Mouse (Mus musculus) midbrain, embryonic 15.5 days (tissue): ENCODE measurements at regions not wholly inside any gene's neighbourhood (a gene's known extent, or its start where the extent isn't known, plus 50 kb on each side); places are given as distances from the start of the nearest gene placed in this dataset.

ENCODE experiments used
- ATAC-seq: fragments of 200-750 bp; cut with Nextera tagmentation; replicated peaks from 2 replicates; pipeline ENCODE4 v1.8.0; 2017; ENCODE audit warnings: moderate TSS enrichment
- H3K27ac ChIP-seq: fragments of 300-500 bp; sonication (generic); 2 replicates; pipeline ENCODE4 v1.5.1; 2015; ENCODE audit warnings: mild to moderate bottlenecking, inconsistent platforms
- H3K27me3 ChIP-seq: fragments of 300-500 bp; sonication (generic); replicated peaks from 2 replicates; pipeline ENCODE4 v1.6.1; 2015; ENCODE audit warnings: inconsistent platforms
- H3K36me3 ChIP-seq: fragments of 300-500 bp; sonication (generic); replicated peaks from 2 replicates; pipeline ENCODE4 v1.6.1; 2015; ENCODE audit warnings: inconsistent platforms
- H3K4me1 ChIP-seq: fragments of 300-500 bp; sonication (generic); 2 replicates; pipeline ENCODE4 v1.6.1; 2015; ENCODE audit warnings: inconsistent platforms
- H3K4me2 ChIP-seq: fragments of 300-500 bp; sonication (generic); 2 replicates; pipeline ENCODE4 v1.6.1; 2015; ENCODE audit warnings: inconsistent platforms, mild to moderate bottlenecking, moderate library complexity
- H3K4me3 ChIP-seq: fragments of 300-500 bp; sonication (generic); 2 replicates; pipeline ENCODE4 v1.5.1; 2015; ENCODE audit warnings: mild to moderate bottlenecking, inconsistent platforms
- H3K9ac ChIP-seq: fragments of 300-500 bp; sonication (generic); 2 replicates; pipeline ENCODE4 v1.6.1; 2015; ENCODE audit warnings: mild to moderate bottlenecking, inconsistent platforms
- H3K9me3 ChIP-seq: fragments of 300-500 bp; sonication (generic); 2 replicates; pipeline ENCODE4 v1.6.1; 2016; ENCODE audit warnings: inconsistent platforms
- WGBS: fragments of 180-500 bp; shearing (Covaris S2); methylation state at CpG from one replicate; pipeline ENCODE4 v1.1.7; 2015; ENCODE audit warnings: mixed read lengths; 5-methylcytosine and 5-hydroxymethylcytosine counted together

- H3K27me3 ChIP-seq: no peaks in the 10 kb centered on the region
- no peak overlapping the region for H3K4me3 ChIP-seq
- H3K4me2 ChIP-seq: no peak overlapping the region
- no peaks in the 10 kb centered on the region for H3K4me1 ChIP-seq
- H3K36me3 ChIP-seq: no peaks in the 10 kb centered on the region
- H3K9me3 ChIP-seq: no peaks in the 10 kb centered on the region
- ATAC-seq: no peak
- H3K9ac ChIP-seq: no peak overlapping the region
- WGBS: 94% methylated on average over 5 of the region's 5 CpGs
- H3K27ac ChIP-seq: no peak overlapping the region
Observed at GRCm38 (mm10) chr16:49530051-49530450, 169.0 kb upstream of the Ift57 start.

GRCm38 (mm10) chr16:49532071-49532686 lies 166.9 kb upstream of the Ift57 start:
- 75% methylated on average over 7 of the region's 7 CpGs for WGBS
- H3K27me3 ChIP-seq: no peaks in the 10 kb centered on the region
- ATAC-seq: peak; percentile 54; the same call in 1 of the 2 replicates

GRCm38 (mm10) chr16:49533498-49533998 lies 165.5 kb upstream of the Ift57 start:
- no peaks in the 10 kb centered on the region for H3K9me3 ChIP-seq
- H3K9ac ChIP-seq: no peak overlapping the region
- H3K4me3 ChIP-seq: no peak overlapping the region
- no peaks in the 10 kb centered on the region for H3K4me1 ChIP-seq
- no peaks in the 10 kb centered on the region for H3K27me3 ChIP-seq
- no peak for ATAC-seq
- no peak overlapping the region for H3K4me2 ChIP-seq
- no peaks in the 10 kb centered on the region for H3K36me3 ChIP-seq
- no peak overlapping the region for H3K27ac ChIP-seq
- WGBS: 59% methylated on average over 4 of the region's 4 CpGs

More at GRCm38 (mm10) chr16:49532071-49532686, 166.9 kb upstream of the Ift57 start:
- Histone ChIP-seq H3K9me3 (no peaks in the 10 kb centered on the region), H3K4me2 (no peak overlapping the region), H3K27ac (no peak overlapping the region), H3K4me1 (no peaks in the 10 kb centered on the region), H3K36me3 (no peaks in the 10 kb centered on the region), H3K9ac (no peak overlapping the region), H3K4me3 (no peak overlapping the region)

- Histone ChIP-seq H3K27me3 (no peaks in the 10 kb centered on the region), H3K4me1 (no peaks in the 10 kb centered on the region), H3K9ac (no peak overlapping the region), H3K4me2 (no peak overlapping the region), H3K9me3 (no peaks in the 10 kb centered on the region), H3K4me3 (no peak overlapping the region), H3K27ac (no peak overlapping the region), H3K36me3 (no peaks in the 10 kb centered on the region)
- 62% methylated on average over 3 of the region's 3 CpGs for WGBS
- ATAC-seq: no peak
Observed at GRCm38 (mm10) chr16:49550231-49550630, 148.8 kb upstream of the Ift57 start.

- WGBS: 97% methylated on average over 2 of the region's 2 CpGs
- Histone ChIP-seq H3K27ac (no peak overlapping the region), H3K9ac (no peak overlapping the region), H3K4me2 (no peak overlapping the region), H3K9me3 (no peaks in the 10 kb centered on the region), H3K36me3 (no peaks in the 10 kb centered on the region), H3K27me3 (no peaks in the 10 kb centered on the region), H3K4me1 (peaks cover 11% of the 10 kb centered on the region), H3K4me3 (no peak overlapping the region)
- no peak for ATAC-seq
Observed at GRCm38 (mm10) chr16:49570031-49570430, 129.0 kb upstream of the Ift57 start.

GRCm38 (mm10) chr16:49572485-49573170 lies 126.4 kb upstream of the Ift57 start:
- no peak overlapping the region for H3K27ac ChIP-seq
- H3K4me2 ChIP-seq: peak overlapping the region; percentile 25

GRCm38 (mm10) chr16:49573171-49573517 lies 125.9 kb upstream of the Ift57 start:
- no peak overlapping the region for H3K27ac ChIP-seq
- H3K36me3 ChIP-seq: no peaks in the 10 kb centered on the region
- H3K4me1 ChIP-seq: peaks cover 11% of the 10 kb centered on the region
- no peaks in the 10 kb centered on the region for H3K27me3 ChIP-seq
- WGBS: 32% methylated on average over 3 of the region's 3 CpGs
- 0 out of 2 replicates have a peak overlapping the region, but pooled peaks have one; percentile 3 for H3K4me3 ChIP-seq
- H3K4me2 ChIP-seq: peak overlapping the region; percentile 25
- no peak overlapping the region for H3K9ac ChIP-seq
- H3K9me3 ChIP-seq: no peaks in the 10 kb centered on the region
- ATAC-seq: peak; percentile 52; the same call in 1 of the 2 replicates

More at GRCm38 (mm10) chr16:49572485-49573170, 126.4 kb upstream of the Ift57 start:
- Histone ChIP-seq H3K9me3 (no peaks in the 10 kb centered on the region), H3K4me1 (peaks cover 11% of the 10 kb centered on the region), H3K27me3 (no peaks in the 10 kb centered on the region), H3K36me3 (no peaks in the 10 kb centered on the region), H3K9ac (no peak overlapping the region), H3K4me3 (0 out of 2 replicates have a peak overlapping the region, but pooled peaks have one; percentile 3)
- ATAC-seq: peak; percentile 89
- WGBS: 22% methylated on average over 12 of the region's 12 CpGs

- Histone ChIP-seq H3K27me3 (no peaks in the 10 kb centered on the region), H3K9me3 (no peaks in the 10 kb centered on the region), H3K4me3 (no peak overlapping the region), H3K4me1 (no peaks in the 10 kb centered on the region), H3K4me2 (no peak overlapping the region), H3K36me3 (no peaks in the 10 kb centered on the region), H3K27ac (no peak overlapping the region), H3K9ac (no peak overlapping the region)
- ATAC-seq: no peak
- 91% methylated on average over 4 of the region's 4 CpGs for WGBS
Observed at GRCm38 (mm10) chr16:49578976-49579375, 120.1 kb upstream of the Ift57 start.

- no peaks in the 10 kb centered on the region for H3K4me1 ChIP-seq
- H3K9ac ChIP-seq: no peak overlapping the region
- H3K36me3 ChIP-seq: no peaks in the 10 kb centered on the region
- H3K4me2 ChIP-seq: no peak overlapping the region
- no peaks in the 10 kb centered on the region for H3K9me3 ChIP-seq
- H3K27ac ChIP-seq: no peak overlapping the region
- ATAC-seq: no peak
- WGBS: 93% methylated on average over 6 of the region's 6 CpGs
- no peaks in the 10 kb centered on the region for H3K27me3 ChIP-seq
- no peak overlapping the region for H3K4me3 ChIP-seq
Observed at GRCm38 (mm10) chr16:49580708-49581107, 118.3 kb upstream of the Ift57 start.

GRCm38 (mm10) chr16:49606500-49606899 lies 92.5 kb upstream of the Ift57 start:
- Histone ChIP-seq H3K27me3 (no peaks in the 10 kb centered on the region), H3K27ac (no peak overlapping the region), H3K4me1 (no peaks in the 10 kb centered on the region), H3K4me3 (no peak overlapping the region), H3K4me2 (no peak overlapping the region), H3K9ac (no peak overlapping the region), H3K36me3 (no peaks in the 10 kb centered on the region), H3K9me3 (no peaks in the 10 kb centered on the region)
- 54% methylated on average over 2 of the region's 2 CpGs for WGBS
- no peak for ATAC-seq

GRCm38 (mm10) chr16:49614801-49615200 lies 84.2 kb upstream of the Ift57 start:
- WGBS: 78% methylated on average over 3 of the region's 3 CpGs
- no peaks in the 10 kb centered on the region for H3K27me3 ChIP-seq
- no peak overlapping the region for H3K27ac ChIP-seq
- no peak overlapping the region for H3K9ac ChIP-seq
- no peaks in the 10 kb centered on the region for H3K36me3 ChIP-seq
- no peaks in the 10 kb centered on the region for H3K9me3 ChIP-seq
- H3K4me3 ChIP-seq: no peak overlapping the region
- ATAC-seq: no peak
- H3K4me1 ChIP-seq: no peaks in the 10 kb centered on the region
- H3K4me2 ChIP-seq: no peak overlapping the region

- H3K27ac ChIP-seq: no peak overlapping the region
Observed at GRCm38 (mm10) chr16:49615342-49616020, 83.6 kb upstream of the Ift57 start.

More at GRCm38 (mm10) chr16:49615342-49616020, 83.6 kb upstream of the Ift57 start:
- no peak for ATAC-seq
- H3K27me3 ChIP-seq: no peaks in the 10 kb centered on the region
- H3K36me3 ChIP-seq: no peaks in the 10 kb centered on the region
- no peaks in the 10 kb centered on the region for H3K9me3 ChIP-seq
- no peak overlapping the region for H3K4me3 ChIP-seq
- WGBS: 84% methylated on average over 20 of the region's 20 CpGs
- H3K4me2 ChIP-seq: no peak overlapping the region
- no peaks in the 10 kb centered on the region for H3K4me1 ChIP-seq
- H3K9ac ChIP-seq: no peak overlapping the region
